Mouse (Mus musculus): ENCODE data around the gene Dok5.

The Dok5 gene

GRCm38 (mm10) chr2:170802984-170803383, 71.4 kb downstream of the Dok5 start:
- DNase-seq (ENCODE audit: low spot score): no peak

DNA sequence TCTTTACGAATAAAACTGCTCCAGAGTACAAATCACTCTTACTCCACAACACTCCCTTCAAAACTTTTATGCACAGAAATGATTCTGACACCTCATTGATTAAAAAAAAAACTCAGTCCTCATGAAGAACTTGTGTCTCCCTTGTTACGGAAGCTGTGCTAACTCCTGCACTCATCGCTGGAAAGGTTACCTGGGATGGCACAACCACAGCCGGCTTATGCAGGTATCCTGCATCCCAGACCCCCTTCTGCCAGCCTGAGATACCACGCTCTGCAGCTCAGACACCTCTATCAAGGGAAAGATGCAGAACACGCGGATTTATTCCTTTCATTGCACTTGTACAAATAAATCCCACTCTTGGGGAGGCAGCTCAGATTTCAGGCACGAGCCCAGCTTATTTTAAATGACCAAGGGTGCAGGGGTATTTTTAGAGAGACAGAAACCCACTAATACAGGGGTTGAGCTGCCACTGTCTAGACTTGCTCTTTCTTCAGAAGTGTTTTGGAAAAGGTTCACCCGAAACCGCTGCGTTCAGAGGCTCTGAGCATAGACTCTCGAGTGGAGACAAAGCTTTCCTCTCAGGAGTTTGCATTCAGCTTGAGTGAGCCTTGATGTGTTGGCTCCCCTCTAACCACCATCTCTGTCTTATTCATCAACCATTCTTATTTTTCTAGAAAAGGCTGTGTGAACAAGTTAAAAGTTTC, 76.1 kb downstream of the Dok5 start:
- no peak for DNase-seq (ENCODE audit: low spot score)

DNA sequence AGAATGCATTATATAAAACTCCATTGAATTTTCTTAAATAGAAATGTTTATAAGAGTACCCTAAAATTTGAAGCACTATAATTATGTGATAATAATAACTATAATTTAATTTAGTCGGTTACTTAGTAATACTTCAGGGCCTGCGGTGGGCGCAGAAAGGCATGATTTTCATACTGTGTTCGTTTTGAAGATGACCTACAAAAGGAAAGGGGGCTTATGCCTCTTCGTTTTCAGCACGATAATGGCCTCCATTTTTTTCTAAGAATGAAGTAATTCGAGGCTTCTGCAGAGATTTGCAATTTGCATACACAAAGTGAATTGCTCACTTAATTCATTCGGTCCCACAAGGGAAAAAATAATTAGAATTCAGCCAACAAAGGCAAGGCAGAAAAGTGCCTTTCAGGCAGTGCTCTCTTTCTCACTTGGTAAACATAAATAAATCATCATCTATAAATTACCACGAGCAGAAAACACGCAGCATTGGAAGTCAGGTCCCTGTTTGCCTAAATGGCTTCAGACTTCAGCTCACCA, 76.7 kb downstream of the Dok5 start:
- DNase-seq (ENCODE audit: low spot score): no peak

DNA sequence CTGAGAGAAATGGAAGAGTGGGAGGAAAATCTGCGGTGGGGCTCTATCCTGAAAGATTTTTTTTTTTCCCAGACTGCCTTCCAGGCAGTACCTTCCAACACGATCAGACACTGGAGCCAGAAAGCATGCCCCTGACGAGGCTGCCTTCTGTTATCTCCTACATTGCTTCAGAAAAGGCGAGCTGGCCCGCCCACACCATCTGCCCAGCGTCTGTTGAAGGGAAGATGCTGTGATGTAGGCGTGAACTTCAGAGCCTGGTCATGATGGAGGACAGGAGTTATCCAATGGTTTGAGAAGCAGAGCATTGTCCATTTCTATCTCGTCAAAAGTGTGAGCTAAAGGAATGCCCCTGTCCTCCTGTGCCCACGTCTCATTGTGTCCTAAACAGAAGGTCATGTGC, 79.7 kb downstream of the Dok5 start:
- peak; percentile 57 for DNase-seq (ENCODE audit: low spot score)

DNA sequence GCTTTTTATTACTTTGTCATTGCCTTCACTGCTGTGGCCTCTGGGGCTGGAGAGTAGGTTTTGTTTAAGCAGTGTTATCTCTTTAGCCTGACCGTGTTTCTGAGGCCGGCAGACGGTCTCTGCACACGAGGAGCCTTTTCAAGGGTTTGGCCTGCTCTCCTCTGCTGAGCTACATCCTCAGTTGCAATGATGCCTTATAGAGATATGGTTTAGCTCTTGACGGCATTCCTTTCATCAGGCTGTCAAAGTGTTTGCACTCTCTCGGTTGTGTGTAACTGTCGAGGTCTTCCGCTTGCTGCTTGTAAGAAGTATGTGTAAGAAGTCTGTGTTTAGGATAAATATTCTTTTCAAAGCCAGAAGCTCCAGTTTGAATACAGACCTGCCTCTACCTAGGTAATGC, 84.7 kb downstream of the Dok5 start:
- no peak for DNase-seq (ENCODE audit: low spot score)

DNA sequence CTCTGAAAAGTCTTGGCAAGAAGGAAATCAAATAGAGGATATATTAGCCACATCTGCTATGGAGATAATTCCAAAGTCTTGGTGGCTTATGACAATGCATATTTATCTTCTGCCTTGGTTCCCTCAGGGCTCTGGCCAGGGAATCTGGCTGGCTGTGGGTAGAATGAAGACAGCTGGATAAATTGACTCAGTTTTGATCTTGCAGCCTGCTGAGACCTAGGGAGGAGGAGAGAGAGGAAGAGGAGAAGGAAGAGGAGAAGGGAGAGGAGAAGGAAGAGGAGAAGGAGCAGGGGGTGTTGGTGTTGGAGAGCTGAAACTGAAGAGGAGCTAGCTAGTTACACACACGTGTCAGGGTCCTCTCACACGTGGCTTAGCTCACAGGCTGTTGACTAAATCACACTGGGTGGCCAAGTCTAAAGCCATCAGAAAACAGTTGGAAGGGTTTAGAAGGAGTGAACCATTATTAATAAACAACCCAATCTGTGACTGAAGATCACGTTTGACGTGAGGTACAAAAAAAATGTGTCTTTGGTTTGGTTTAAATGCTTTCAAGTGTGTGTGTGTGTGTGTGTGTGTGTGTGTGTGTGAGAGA, 85.6 kb downstream of the Dok5 start:
- DNase-seq (ENCODE audit: low spot score): no peak

DNA sequence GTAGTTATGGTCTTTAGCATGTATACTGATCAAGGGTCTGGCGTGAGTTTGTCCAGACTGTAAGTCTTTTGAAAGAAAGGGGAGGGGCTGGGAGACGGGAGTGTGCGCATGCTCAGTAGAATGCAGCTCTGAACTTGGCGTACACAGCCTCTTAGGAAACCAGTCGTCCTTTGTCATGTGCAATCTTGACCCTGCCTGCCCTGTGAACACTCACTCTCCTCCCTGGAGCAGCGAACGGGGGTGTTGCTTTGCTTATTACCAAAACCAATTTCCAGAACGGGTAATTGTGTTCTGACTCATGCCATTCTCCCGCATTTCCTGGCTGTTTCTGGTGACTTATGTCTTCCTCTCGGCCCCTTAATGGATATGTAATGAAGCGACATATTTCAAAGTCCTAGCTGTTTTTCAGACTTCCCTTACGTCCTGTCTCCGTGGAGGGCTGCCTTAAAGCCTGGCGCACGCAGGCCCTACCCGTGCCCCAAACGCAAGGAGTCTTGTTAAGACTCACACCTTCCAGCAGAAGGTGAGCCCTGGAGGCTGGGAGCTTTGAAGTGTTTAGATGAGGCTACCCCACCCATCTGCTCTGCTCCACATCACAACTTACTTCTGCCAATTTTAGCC, 95.3 kb downstream of the Dok5 start:
- no peak for DNase-seq (ENCODE audit: low spot score)

GRCm38 (mm10) chr2:170828757-170829156, 97.2 kb downstream of the Dok5 start:
- no peak for DNase-seq (ENCODE audit: low spot score)

- no peak for DNase-seq (ENCODE audit: low spot score)
Observed at GRCm38 (mm10) chr2:170829191-170829611, 97.6 kb downstream of the Dok5 start.

- no peak for DNase-seq (ENCODE audit: low spot score)
Observed at GRCm38 (mm10) chr2:170829988-170830387, 98.4 kb downstream of the Dok5 start.

- no peak for DNase-seq (ENCODE audit: low spot score)
Observed at GRCm38 (mm10) chr2:170836862-170837261, 105.3 kb downstream of the Dok5 start.

- DNase-seq (ENCODE audit: low spot score): no peak
Observed at GRCm38 (mm10) chr2:170837363-170837762, 105.8 kb downstream of the Dok5 start.

GRCm38 (mm10) chr2:170837824-170838557, 106.4 kb downstream of the Dok5 start:
- no peak for DNase-seq (ENCODE audit: low spot score)

GRCm38 (mm10) chr2:170841441-170841965, 109.9 kb downstream of the Dok5 start:
- DNase-seq (ENCODE audit: low spot score): no peak

- DNase-seq (ENCODE audit: low spot score): no peak
Observed at GRCm38 (mm10) chr2:170845511-170845910, 113.9 kb downstream of the Dok5 start.

DNA sequence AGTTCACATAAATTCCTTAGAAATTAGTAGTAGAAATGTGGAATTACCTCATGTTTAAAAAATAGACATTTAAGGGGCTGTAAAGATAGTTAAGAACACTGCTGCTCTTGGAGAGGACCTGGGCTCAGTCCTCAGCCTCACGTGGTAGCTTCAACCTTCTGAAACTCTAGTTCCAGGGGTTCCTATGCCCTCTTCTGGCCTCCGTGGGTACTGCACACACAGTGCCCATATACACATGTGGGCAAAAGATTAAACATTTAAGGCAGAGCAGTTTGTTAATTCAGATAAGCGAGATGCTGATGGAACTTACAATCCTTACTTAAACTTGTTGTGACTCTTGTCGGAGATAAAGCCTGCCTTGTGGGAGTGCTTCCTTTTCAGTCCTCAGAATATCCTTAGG, 118.5 kb downstream of the Dok5 start:
- no peak for DNase-seq (ENCODE audit: low spot score)

GRCm38 (mm10) chr2:170852337-170852736, 120.7 kb downstream of the Dok5 start:
- DNase-seq (ENCODE audit: low spot score): no peak

DNA sequence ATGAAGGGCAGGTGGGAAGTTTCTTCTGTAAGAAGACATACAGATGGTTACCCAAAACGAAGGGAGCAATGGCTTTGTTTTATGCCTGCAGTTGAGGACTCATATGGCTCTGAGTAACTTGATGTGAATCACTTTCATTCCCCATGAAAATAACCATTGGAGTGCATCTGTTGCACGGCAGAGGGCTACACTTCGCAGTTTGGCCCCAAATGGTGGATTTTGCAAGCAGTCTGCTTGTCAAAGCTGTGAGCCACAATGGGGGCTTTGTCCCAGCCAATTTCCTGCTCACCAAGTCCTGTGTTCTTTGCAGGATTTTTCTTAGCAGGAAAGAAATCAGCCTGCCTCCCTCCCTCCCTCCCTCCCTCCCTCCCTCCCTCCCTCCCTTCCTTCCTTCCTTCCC, 123.6 kb downstream of the Dok5 start:
- peak; percentile 48 for DNase-seq (ENCODE audit: low spot score)

DNA sequence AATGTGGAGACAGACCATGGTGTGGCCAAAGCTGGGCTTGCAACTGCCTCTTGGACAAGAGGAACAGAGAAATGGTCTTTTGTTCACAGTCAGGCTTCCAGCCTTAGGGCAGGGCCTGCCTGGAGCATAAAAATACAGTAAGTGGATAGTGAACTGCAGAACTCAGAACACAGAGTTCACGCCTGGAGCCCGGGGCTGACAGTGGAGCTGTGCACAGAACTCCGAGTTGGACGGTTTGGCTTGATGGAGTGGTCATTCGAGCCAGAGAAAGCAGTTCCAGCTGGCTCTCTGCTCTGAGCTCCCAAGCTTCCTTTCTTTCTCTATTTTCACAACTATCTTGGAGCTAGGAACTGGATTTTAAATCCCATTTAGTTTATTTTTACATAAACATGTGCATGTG, 124.5 kb downstream of the Dok5 start:
- no peak for DNase-seq (ENCODE audit: low spot score)

DNA sequence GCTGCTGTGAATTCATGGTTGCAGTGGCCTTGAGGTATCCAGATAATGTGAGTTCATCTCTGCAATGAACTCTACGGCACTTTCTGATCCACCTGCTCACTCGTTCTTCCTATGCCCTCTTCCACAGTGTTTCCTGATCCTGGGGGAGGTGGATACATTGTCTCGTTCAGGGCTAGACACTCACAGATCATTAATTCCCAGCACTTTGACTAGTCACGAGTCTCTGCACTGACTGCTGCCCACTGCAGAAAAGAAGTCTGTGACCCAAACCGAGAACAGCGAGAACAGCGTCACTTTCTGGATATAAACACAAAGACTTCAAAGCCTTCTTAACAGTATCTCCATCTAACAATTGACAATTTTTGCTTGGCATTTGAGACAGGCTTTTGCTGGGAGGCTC, 125.9 kb downstream of the Dok5 start:
- no peak for DNase-seq (ENCODE audit: low spot score)

DNA sequence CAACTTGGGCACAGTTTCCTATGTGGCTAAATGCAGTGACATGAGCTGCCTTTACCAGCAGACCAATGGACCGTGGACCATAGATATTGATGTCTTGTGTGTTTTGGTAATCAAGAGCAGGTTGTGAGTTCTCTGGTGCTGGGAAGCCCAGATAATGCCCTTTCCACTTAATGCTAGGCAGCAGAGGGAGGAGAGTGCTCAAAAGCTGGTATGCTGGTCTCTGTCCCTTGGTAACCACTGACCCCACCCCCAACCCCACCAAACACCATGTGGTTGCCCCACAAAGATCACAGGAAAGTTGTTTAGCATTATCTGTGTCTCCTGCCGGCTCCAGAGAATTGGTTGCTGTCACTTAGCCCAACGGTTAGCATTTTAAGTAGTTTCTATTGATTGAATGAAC, 127.0 kb downstream of the Dok5 start:
- no peak for DNase-seq (ENCODE audit: low spot score)

- no peak for DNase-seq (ENCODE audit: low spot score)
Observed at GRCm38 (mm10) chr2:170860576-170860975, 129.0 kb downstream of the Dok5 start.
